Mouse (Mus musculus) stomach, embryonic 14.5 days (tissue): ENCODE measurements at regions not wholly inside any gene's neighbourhood (a gene's known extent, or its start where the extent isn't known, plus 50 kb on each side); places are given as distances from the start of the nearest gene placed in this dataset.

ENCODE experiments used
- ATAC-seq: fragments of 200-750 bp; cut with Nextera tagmentation; 2 replicates; pipeline ENCODE4 v1.8.0; 2017; ENCODE audit warnings: low read depth, moderate TSS enrichment; ENCODE audit not compliant: insufficient number of reproducible peaks, insufficient read depth, low FRiP score
- H3K27ac ChIP-seq: fragments of 300-500 bp; sonication (generic); 2 replicates; pipeline ENCODE4 v1.5.1; 2014; ENCODE audit warnings: mild to moderate bottlenecking, low read length, moderate library complexity, mixed read lengths
- H3K27me3 ChIP-seq: fragments of 300-500 bp; sonication (generic); 2 replicates; pipeline ENCODE4 v1.6.1; 2014; ENCODE audit warnings: low read length, control low read depth, mixed read lengths; ENCODE audit not compliant: control insufficient read depth, insufficient read depth
- H3K36me3 ChIP-seq: fragments of 300-500 bp; sonication (generic); 2 replicates; pipeline ENCODE4 v1.6.1; 2014; ENCODE audit warnings: mild to moderate bottlenecking, control low read depth, low read length, moderate library complexity, mixed read lengths; ENCODE audit not compliant: control insufficient read depth, insufficient read depth
- H3K4me1 ChIP-seq: fragments of 300-500 bp; sonication (generic); 2 replicates; pipeline ENCODE4 v1.6.1; 2014; ENCODE audit warnings: low read length, control low read depth, mixed read lengths; ENCODE audit not compliant: control insufficient read depth, insufficient read depth
- H3K4me2 ChIP-seq: fragments of 300-500 bp; sonication (generic); replicated peaks from 2 replicates; pipeline ENCODE4 v1.6.1; 2014; ENCODE audit warnings: low read depth, low read length, control low read depth
- H3K4me3 ChIP-seq: fragments of 300-500 bp; sonication (generic); 2 replicates; pipeline ENCODE4 v1.5.1; 2014; ENCODE audit warnings: low read depth, low read length, control low read depth
- H3K9ac ChIP-seq: fragments of 300-500 bp; sonication (generic); replicated peaks from 2 replicates; pipeline ENCODE4 v1.6.1; 2014; ENCODE audit warnings: low read depth, mild to moderate bottlenecking, control low read depth, low read length, moderate library complexity, mixed read lengths
- H3K9me3 ChIP-seq: fragments of 300-500 bp; sonication (generic); 2 replicates; pipeline ENCODE4 v1.6.1; 2016; ENCODE audit warnings: low read depth, low read length, control low read depth; ENCODE audit not compliant: control insufficient read depth
- WGBS: fragments of 180-500 bp; shearing (Covaris S2); extraction: QIAGEN DNeasy Blood & Tissue Kit; methylation state at CpG from one replicate; pipeline ENCODE4 v1.1.7; 2014; 5-methylcytosine and 5-hydroxymethylcytosine counted together

DNA sequence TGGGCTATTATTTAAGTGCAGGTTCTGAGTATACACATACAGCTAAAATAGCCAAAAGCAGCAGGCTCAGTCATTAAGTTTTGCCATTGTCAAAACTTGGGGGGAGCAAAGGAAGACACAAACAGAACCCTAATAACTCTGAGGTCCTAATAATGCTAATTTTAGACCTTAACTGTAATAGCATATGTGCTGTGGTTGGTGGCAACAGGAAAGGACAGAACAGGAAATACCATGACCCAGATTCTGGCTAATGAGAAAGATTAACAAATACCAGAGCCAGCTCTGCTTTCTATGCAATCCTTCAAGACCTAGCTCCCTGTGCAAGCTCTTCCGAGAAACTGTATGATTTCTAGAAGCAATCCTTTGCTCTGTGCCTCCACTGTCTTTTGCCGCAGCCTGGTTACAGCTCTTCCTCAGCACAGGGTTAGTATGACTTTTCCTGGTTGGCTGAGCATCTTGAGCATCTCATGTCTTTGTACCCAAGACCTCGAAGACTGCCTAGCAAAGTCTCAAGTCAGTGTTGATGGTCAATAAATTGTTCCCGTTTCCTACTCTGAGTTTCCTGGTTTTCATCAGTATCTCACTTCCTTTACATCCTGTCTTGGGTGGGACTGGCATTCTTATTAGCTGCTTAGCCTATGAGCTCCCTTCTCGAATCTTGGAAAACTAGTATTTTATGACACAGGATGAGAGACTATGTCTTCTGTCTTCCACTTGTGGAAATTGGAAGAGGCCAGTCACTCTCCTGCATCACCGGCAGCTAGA lies 49.9 kb upstream of the Eed start:
- H3K4me3 ChIP-seq: no peak overlapping the region
- no peak for ATAC-seq
- H3K36me3 ChIP-seq: no peaks in the 10 kb centered on the region

DNA sequence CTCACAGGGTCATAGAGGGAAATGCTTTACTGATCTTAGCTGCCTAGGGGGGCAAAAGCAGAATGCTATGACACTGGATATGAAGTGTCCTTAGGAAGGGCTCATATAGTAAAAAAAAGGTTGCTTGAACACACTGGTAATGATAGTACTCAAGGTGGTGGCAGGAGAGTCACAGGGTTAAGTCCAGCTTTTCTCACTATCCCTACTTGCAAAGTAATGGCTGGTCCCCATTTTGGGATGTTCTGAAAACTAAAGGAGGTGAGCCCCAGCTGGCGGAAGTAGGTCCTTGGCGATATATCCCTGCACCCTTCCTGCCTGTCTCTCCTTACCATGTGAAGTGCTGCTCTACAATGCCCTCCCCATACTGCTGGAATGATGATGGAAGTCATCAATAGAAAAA lies 52.3 kb upstream of the Eed start:
- H3K36me3 ChIP-seq: no peaks in the 10 kb centered on the region
- no peaks in the 10 kb centered on the region for H3K9me3 ChIP-seq
- H3K4me1 ChIP-seq: peaks cover 21% of the 10 kb centered on the region; the same call in 1 of the 2 replicates
- no peak overlapping the region for H3K4me2 ChIP-seq
- H3K27me3 ChIP-seq: no peaks in the 10 kb centered on the region
- WGBS: 98% methylated on average over 2 of the region's 2 CpGs
- H3K4me3 ChIP-seq: no peak overlapping the region
- no peak for ATAC-seq
- H3K9ac ChIP-seq: no peak overlapping the region
- H3K27ac ChIP-seq: no peak overlapping the region

More for the DNA sequence above, 49.9 kb upstream of the Eed start:
- WGBS: 65% methylated on average over 6 of the region's 6 CpGs
- Histone ChIP-seq H3K27me3 (no peaks in the 10 kb centered on the region), H3K9me3 (no peaks in the 10 kb centered on the region), H3K4me2 (0 out of 2 replicates have a peak overlapping the region, but pooled peaks have one; percentile 4), H3K9ac (no peak overlapping the region), H3K4me1 (peaks cover 21% of the 10 kb centered on the region; the same call in 1 of the 2 replicates), H3K27ac (peak overlapping the region; percentile 75)

DNA sequence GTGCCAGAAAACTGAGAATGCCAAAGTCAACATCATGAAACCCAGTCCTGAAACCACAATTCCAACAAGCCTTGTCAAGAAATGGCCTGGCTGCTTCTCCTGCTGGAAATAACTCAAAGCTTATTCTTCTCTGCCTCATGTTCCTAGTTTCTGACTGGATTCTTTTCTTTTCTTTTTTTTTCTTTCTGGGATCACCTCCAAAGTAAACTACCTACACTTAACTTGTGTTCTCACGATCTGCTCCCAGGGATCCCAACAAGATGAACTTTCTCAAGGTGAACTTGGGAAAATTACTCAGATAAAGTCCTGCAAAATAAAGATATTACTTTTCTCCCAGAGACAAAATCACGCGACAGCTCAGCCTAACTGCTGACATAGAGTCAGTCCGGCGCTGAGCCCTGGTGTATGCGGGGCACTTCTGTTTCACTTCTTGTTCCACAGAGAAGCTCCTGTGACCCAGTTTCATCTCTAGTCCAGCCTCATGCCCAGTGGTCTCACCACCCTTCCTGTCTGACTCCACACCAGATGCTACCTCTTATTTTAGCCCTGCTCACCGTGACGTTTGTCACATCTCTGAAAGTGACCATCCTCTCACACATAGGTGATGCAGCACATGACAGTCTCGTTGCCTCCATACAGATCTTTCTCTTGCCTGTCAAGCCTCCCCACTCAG lies 53.0 kb upstream of the Eed start:
- no peak for ATAC-seq
- H3K4me3 ChIP-seq: no peak overlapping the region
- no peaks in the 10 kb centered on the region for H3K27me3 ChIP-seq
- no peaks in the 10 kb centered on the region for H3K36me3 ChIP-seq
- peaks cover 21% of the 10 kb centered on the region; the same call in 1 of the 2 replicates for H3K4me1 ChIP-seq
- H3K9ac ChIP-seq: no peak overlapping the region
- H3K4me2 ChIP-seq: no peak overlapping the region
- H3K27ac ChIP-seq: no peak overlapping the region; the same call in 1 of the 2 replicates
- no peaks in the 10 kb centered on the region for H3K9me3 ChIP-seq
- WGBS: 80% methylated on average over 9 of the region's 9 CpGs

DNA sequence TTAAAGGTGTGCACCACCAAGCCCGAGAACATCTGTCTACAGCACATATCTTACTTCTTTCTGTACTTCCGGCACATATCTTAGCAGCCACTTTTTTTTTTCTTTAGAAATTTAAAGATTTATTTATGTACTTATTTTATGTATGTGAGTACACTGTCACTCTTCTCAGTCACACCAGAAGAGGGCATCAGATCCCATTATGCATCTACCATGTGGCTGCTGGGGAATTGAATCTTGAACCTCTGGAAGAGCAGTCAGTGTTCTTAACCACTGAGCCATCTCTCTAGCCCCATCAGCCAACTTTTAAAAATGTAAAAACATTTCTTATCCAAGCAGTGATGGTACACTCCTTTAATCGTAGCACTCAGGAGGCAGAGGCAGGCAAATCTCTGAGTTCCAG lies 53.7 kb upstream of the Eed start:
- H3K9ac ChIP-seq: no peak overlapping the region
- H3K27me3 ChIP-seq: no peaks in the 10 kb centered on the region
- no peaks in the 10 kb centered on the region for H3K9me3 ChIP-seq
- peaks cover 15% of the 10 kb centered on the region; the same call in 1 of the 2 replicates for H3K4me1 ChIP-seq
- H3K36me3 ChIP-seq: no peaks in the 10 kb centered on the region
- H3K4me2 ChIP-seq: no peak overlapping the region
- ATAC-seq: no peak
- 89% methylated on average over 3 of the region's 3 CpGs for WGBS
- H3K4me3 ChIP-seq: no peak overlapping the region
- no peak overlapping the region for H3K27ac ChIP-seq

DNA sequence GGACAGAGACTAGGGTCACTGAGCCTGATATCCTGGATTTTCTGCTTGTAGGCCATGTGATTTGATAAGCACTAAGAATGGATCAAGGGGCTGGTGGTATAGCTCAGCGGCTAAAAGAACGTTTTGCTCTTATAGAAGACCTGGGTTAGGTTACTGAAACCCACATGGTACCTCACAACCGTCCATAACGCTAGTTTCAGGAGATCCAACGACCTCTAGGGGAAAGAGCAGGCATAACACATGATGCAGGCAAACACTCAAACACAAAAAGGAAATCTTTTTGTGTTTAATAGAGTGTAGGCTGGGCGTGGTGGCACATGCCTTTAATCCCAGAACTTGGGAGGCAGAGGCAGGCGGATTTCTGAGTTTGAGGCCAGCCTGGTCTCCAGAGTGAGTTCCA lies 54.6 kb upstream of the Eed start:
- H3K9me3 ChIP-seq: no peaks in the 10 kb centered on the region
- no peak overlapping the region for H3K4me2 ChIP-seq
- H3K9ac ChIP-seq: no peak overlapping the region
- no peaks in the 10 kb centered on the region for H3K36me3 ChIP-seq
- no peak overlapping the region for H3K27ac ChIP-seq
- ATAC-seq: no peak
- 74% methylated on average over 7 of the region's 7 CpGs for WGBS
- H3K27me3 ChIP-seq: no peaks in the 10 kb centered on the region
- peaks cover 6% of the 10 kb centered on the region for H3K4me1 ChIP-seq
- no peak overlapping the region for H3K4me3 ChIP-seq

DNA sequence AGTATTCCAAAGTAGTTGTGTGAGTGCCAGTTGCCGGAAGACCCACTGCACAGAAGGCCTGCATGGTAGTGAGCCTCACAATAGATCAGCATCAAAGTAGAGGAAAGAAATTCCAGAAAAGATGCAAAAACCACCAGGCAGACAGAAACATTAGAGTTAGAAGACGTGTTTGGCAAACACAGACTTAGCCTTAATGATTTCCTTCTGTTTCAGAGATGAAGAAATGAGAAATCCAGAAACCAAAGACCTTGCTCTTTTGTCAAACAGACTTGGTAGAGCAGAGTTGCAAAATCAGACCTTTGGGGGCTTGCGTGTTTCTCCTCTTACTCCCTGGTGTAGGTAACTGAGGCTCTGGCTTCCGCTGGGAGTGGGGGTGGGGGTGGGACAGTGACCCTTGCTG lies 57.0 kb upstream of the Eed start:
- peaks cover 17% of the 10 kb centered on the region for H3K4me1 ChIP-seq
- H3K27me3 ChIP-seq: no peaks in the 10 kb centered on the region
- H3K36me3 ChIP-seq: no peaks in the 10 kb centered on the region
- no peak overlapping the region for H3K4me2 ChIP-seq
- no peak overlapping the region for H3K4me3 ChIP-seq
- WGBS: 83% methylated on average over 4 of the region's 4 CpGs
- no peak overlapping the region for H3K9ac ChIP-seq
- H3K27ac ChIP-seq: no peak overlapping the region
- no peaks in the 10 kb centered on the region for H3K9me3 ChIP-seq
- no peak for ATAC-seq

DNA sequence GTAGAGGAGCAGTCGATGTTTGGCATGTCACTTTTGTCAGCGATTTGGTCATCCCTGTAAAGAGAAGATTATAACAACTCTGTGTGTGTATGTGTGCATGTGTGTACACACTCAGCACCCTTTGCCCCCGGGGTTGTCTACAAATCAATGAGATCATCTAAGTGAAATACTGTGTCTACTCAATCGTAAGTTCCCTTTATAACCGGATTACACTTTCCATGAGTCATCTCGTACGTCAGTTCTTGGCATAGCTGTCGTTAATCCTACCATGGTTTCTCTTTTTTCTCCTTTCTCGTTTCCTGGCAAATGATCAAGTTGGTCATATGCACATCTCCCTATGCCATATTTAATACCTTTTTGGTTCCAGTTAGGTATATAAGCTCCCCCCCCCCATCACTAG lies 58.7 kb upstream of the Eed start:
- Histone ChIP-seq H3K4me3 (no peak overlapping the region), H3K4me1 (peaks cover 17% of the 10 kb centered on the region), H3K9ac (no peak overlapping the region), H3K27me3 (no peaks in the 10 kb centered on the region), H3K27ac (no peak overlapping the region), H3K4me2 (no peak overlapping the region), H3K9me3 (no peaks in the 10 kb centered on the region), H3K36me3 (no peaks in the 10 kb centered on the region)
- no peak for ATAC-seq
- WGBS: 68% methylated on average over 9 of the region's 9 CpGs

DNA sequence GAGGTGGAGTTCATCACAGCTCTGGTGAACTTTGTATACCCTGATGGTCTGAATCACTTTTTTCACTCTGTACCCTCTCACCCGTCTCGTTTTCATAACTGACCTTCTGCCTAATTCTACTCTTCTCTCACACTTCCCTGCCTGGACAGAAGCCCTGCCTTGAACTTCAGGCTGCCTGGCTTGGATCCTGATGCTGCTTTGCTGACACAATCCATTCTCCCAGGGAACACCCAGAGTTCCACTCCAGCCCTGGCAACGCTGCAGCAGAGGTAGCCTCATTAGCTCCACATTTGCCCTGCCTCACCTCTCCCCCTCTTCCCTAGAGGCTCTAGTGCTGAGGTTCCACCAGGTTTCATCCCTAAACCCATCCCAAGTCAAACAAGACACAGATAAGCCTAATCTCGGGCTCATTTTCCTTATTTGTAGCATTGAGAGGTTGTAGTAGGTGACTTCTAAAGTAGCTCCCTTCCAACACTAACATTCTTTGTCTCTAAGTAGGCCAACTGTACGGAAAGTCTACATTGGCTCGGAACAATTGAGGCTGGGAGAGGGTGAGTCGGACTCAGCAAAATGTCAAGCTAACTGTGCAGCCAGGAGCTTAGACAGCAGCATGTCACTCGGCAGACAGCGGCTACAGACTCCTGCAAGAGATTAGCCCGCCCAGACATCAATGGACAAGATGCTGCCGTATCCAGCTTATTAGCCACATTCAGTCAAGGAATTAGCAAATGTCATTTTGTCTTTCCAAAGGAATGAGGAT lies 60.0 kb upstream of the Eed start:
- H3K9ac ChIP-seq: no peak overlapping the region
- no peak overlapping the region for H3K4me3 ChIP-seq
- peaks cover 17% of the 10 kb centered on the region for H3K4me1 ChIP-seq
- no peaks in the 10 kb centered on the region for H3K9me3 ChIP-seq
- WGBS: 81% methylated on average over 11 of the region's 11 CpGs
- H3K36me3 ChIP-seq: no peaks in the 10 kb centered on the region
- no peaks in the 10 kb centered on the region for H3K27me3 ChIP-seq
- no peak for ATAC-seq
- no peak overlapping the region for H3K4me2 ChIP-seq
- H3K27ac ChIP-seq: peak overlapping the region; percentile 56; the same call in 1 of the 2 replicates
